In the genomic region with DNA sequence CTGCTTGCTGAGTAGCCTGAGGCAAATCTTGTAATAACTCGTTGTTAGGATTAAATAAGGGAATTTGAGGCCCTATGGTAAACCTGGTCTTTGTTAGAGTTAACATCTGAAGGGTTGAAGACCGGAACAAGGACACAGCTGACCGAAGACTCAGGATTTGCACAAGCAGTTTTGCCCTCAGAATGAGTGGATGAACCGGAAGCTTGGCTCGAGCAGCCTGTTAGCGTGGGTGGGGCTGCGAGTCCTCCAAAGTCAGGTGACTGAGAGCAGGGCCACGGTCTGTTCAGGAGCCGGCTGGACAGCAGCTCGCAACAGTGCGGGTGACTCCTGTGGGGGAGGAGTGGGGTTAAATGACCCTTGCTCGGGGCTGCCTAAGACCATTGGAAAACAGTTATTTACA, we compare ENCODE assay signal across 7 mouse cellular contexts. TPM values are rescaled to one million over a fixed set of nuclear protein-coding genes. Genes with fewer than 3 reads are reported as not detected.
A peak's percentile ranks its signal among the peaks of the same experiment; 100 is the strongest.
DNase-seq lines count a peak whose midpoint lies in the region; ATAC-seq and TF ChIP-seq lines count a peak whose summit lies in the region.

No protein-coding gene starts in this region.

- peak overlapping the region; percentile 11 for H3K4me2 ChIP-seq in heart, postnatal 0 days (ENCODE audit: low read depth, low read length)
- peak overlapping the region; percentile 69 for H3K4me2 ChIP-seq in midbrain, embryonic 12.5 days (replicated peaks)

- no peak overlapping the region for H3K9ac ChIP-seq in heart, postnatal 0 days (replicated peaks; ENCODE audit: low read depth, low read length)
- H3K9ac ChIP-seq in midbrain, embryonic 12.5 days (replicated peaks) = no peak overlapping the region

- H3K9me3 ChIP-seq in heart, postnatal 0 days (replicated peaks; ENCODE audit: control insufficient read depth, low read length) = no peaks in the 10 kb centered on the region
- no peaks in the 10 kb centered on the region for H3K9me3 ChIP-seq in midbrain, embryonic 12.5 days

- no peak for ATAC-seq in heart, postnatal 0 days (ENCODE audit: insufficient read depth, low read depth)
- ATAC-seq in midbrain, embryonic 12.5 days (ENCODE audit: low FRiP score, low read depth) = no peak

- WGBS in heart, postnatal 0 days = 32% methylated on average over 12 of the region's 12 CpGs
- WGBS in midbrain, embryonic 12.5 days = 78% methylated on average over 12 of the region's 12 CpGs

- peaks cover 20% of the 10 kb centered on the region; the same call in 1 of the 2 replicates for H3K4me1 ChIP-seq in heart, postnatal 0 days (ENCODE audit: control insufficient read depth, insufficient read depth)
- H3K4me1 ChIP-seq in midbrain, embryonic 12.5 days = peaks cover 20% of the 10 kb centered on the region

- no peaks in the 10 kb centered on the region for H3K27me3 ChIP-seq in heart, postnatal 0 days (ENCODE audit: control insufficient read depth, insufficient read depth, low read length)
- no peaks in the 10 kb centered on the region for H3K27me3 ChIP-seq in midbrain, embryonic 12.5 days

- no peak overlapping the region for H3K4me3 ChIP-seq in heart, postnatal 0 days (ENCODE audit: low read depth, low read length)
- H3K4me3 ChIP-seq in midbrain, embryonic 12.5 days = no peak overlapping the region

- H3K27ac ChIP-seq in heart, postnatal 0 days (ENCODE audit: low read depth) = no peak overlapping the region
- 0 out of 2 replicates have a peak overlapping the region, but pooled peaks have one; percentile 3 for H3K27ac ChIP-seq in midbrain, embryonic 12.5 days (replicated peaks)

- no peak for TF ChIP-seq EP300 in heart, postnatal 0 days (IDR thresholded peaks at IDR 0.05; ENCODE audit: low read depth)

- peaks cover 26% of the 10 kb centered on the region for H3K36me3 ChIP-seq in heart, postnatal 0 days (replicated peaks; ENCODE audit: control insufficient read depth, insufficient read depth, low read length)
- H3K36me3 ChIP-seq in midbrain, embryonic 12.5 days = peaks cover 41% of the 10 kb centered on the region

- TF ChIP-seq CTCF in heart, postnatal 0 days (IDR thresholded peaks at IDR 0.05; ENCODE audit: low read depth) = no peak

- DNase-seq in adrenal gland, adult 2 months = peak; percentile 74
- peak; percentile 40 for DNase-seq in cerebellum, adult 9-11 months
- DNase-seq in heart, postnatal 0 days (ENCODE audit: low spot score) = peak; percentile 25
- peak; percentile 65 to 77 for DNase-seq in kidney, postnatal 4 days
- no peak for DNase-seq in layer of hippocampus, postnatal 25 days (ENCODE audit: extremely low spot score in 1 of 2, low spot score in 1 of 2)
- DNase-seq in right cerebral cortex, adult 18-20 months = no peak

RNA-seq across cellular contexts. Expression of gene Klhdc2, which starts 2.8 kb away (rescaled TPM):
- 10 to 100 TPM; 41.6 to 66.7 TPM for total RNA-seq in adrenal gland, adult 2 months (2021)
- polyA plus RNA-seq in adrenal gland, adult 2 months (2012; rRNA removed) = 69.8 and 83.5 TPM in 2 replicates
- total RNA-seq in heart, postnatal 0 days (2014; rRNA removed; ENCODE audit: low replicate concordance) = 168 and 198 TPM in 2 replicates
- 128 and 134 TPM in 2 replicates for polyA plus RNA-seq in heart, postnatal 0 days (2015; fragmentation: Nextera tagmentation; extraction: Ambion mirVana)
- polyA plus RNA-seq in midbrain, embryonic 12.5 days (2016; fragmentation: Nextera tagmentation; extraction: Ambion mirVana) = 259 and 264 TPM in 2 replicates
- 100 to 1,000 TPM; 116 to 127 TPM for total RNA-seq in layer of hippocampus, postnatal 25 days (2021)

RNA-seq across cellular contexts. Expression of gene Nemf, which starts 57.7 kb away (rescaled TPM):
- 10 to 100 TPM; 40.8 to 41.5 TPM for total RNA-seq in adrenal gland, adult 2 months (2021)
- polyA plus RNA-seq in adrenal gland, adult 2 months (2012; rRNA removed) = 0.61 and 0.86 TPM in 2 replicates
- total RNA-seq in heart, postnatal 0 days (2014; rRNA removed; ENCODE audit: low replicate concordance) = 12.1 and 23.2 TPM in 2 replicates
- polyA plus RNA-seq in heart, postnatal 0 days (2015; fragmentation: Nextera tagmentation; extraction: Ambion mirVana) = 45.7 and 45.9 TPM in 2 replicates
- 95.2 and 101 TPM in 2 replicates for polyA plus RNA-seq in midbrain, embryonic 12.5 days (2016; fragmentation: Nextera tagmentation; extraction: Ambion mirVana)
- 10 to 100 TPM; 41.3 to 43.3 TPM for total RNA-seq in layer of hippocampus, postnatal 25 days (2021)

RNA-seq across cellular contexts. Expression of gene Klhdc1, which starts 58.3 kb away (rescaled TPM):
- total RNA-seq in adrenal gland, adult 2 months (2021) = 1 to 10 TPM; 6.6 to 8.7 TPM
- polyA plus RNA-seq in adrenal gland, adult 2 months (2012; rRNA removed) = 0.27 and 0.48 TPM in 2 replicates
- 4.0 and 9.7 TPM in 2 replicates for total RNA-seq in heart, postnatal 0 days (2014; rRNA removed; ENCODE audit: low replicate concordance)
- 19.1 and 24.9 TPM in 2 replicates for polyA plus RNA-seq in heart, postnatal 0 days (2015; fragmentation: Nextera tagmentation; extraction: Ambion mirVana)
- 3.7 and 4.4 TPM in 2 replicates for polyA plus RNA-seq in midbrain, embryonic 12.5 days (2016; fragmentation: Nextera tagmentation; extraction: Ambion mirVana)
- 10 to 100 TPM; 15.2 to 18.4 TPM for total RNA-seq in layer of hippocampus, postnatal 25 days (2021)

Comparison
In these comparisons a context has a peak if more than half of its experiments do, and no peak if none do; other contexts are left out.
1. DNase-seq: peak in adrenal gland, adult 2 months (single experiment), cerebellum, adult 9-11 months (single experiment), heart, postnatal 0 days (single experiment) and kidney, postnatal 4 days (2 of 2); none in layer of hippocampus, postnatal 25 days (0 of 2) and right cerebral cortex, adult 18-20 months (single experiment).